In genomic region chr6:88793243-88793642, GRCm38 (mm10) we compare ENCODE assay signal across 10 mouse cellular contexts. TPM values are rescaled to one million over a fixed set of nuclear protein-coding genes. Genes with fewer than 3 reads are reported as not detected.
DNase-seq lines count a peak whose midpoint lies in the region; ATAC-seq and TF ChIP-seq lines count a peak whose summit lies in the region.
"Had no signal": no experiment of that assay in that cellular context is flagged by ENCODE, and none has a peak within 500 bp of the region (broad histone marks: within the 10 kb centered on the region; RNA-seq: fewer than 3 reads in every experiment).

No protein-coding gene starts in this region.

- H3K36me3 ChIP-seq in limb, embryonic 11.5 days (ENCODE audit: control insufficient read depth, insufficient read depth, low read length): no peaks in the 10 kb centered on the region
- H3K36me3 ChIP-seq in limb, embryonic 10.5 days: no peaks in the 10 kb centered on the region
- H3K36me3 ChIP-seq in forebrain, postnatal 0 days (ENCODE audit: insufficient read depth): no peaks in the 10 kb centered on the region
- H3K36me3 ChIP-seq: heart, embryonic 15.5 days had no signal

- no peak overlapping the region for H3K27ac ChIP-seq in limb, embryonic 11.5 days (replicated peaks; ENCODE audit: low read depth, low read length)
- no peak overlapping the region for H3K27ac ChIP-seq in limb, embryonic 10.5 days
- no peak overlapping the region for H3K27ac ChIP-seq in forebrain, postnatal 0 days (ENCODE audit: low read depth, low read length)
- H3K27ac ChIP-seq: heart, embryonic 15.5 days; liver, embryonic 15.5 days had no signal

- no peak overlapping the region for H3K4me2 ChIP-seq in limb, embryonic 11.5 days (ENCODE audit: low read depth, severe bottlenecking)
- no peak overlapping the region for H3K4me2 ChIP-seq in forebrain, postnatal 0 days (ENCODE audit: low read depth)
- H3K4me2 ChIP-seq: heart, embryonic 15.5 days; liver, embryonic 15.5 days had no signal

- 42% methylated on average over 2 of the region's 2 CpGs for WGBS in limb, embryonic 11.5 days
- 38% methylated on average over 2 of the region's 2 CpGs for WGBS in limb, embryonic 10.5 days
- WGBS in forebrain, postnatal 0 days: 11% methylated on average over 2 of the region's 2 CpGs

- no peak overlapping the region for H3K9ac ChIP-seq in limb, embryonic 11.5 days (ENCODE audit: low read length)
- no peak overlapping the region for H3K9ac ChIP-seq in forebrain, postnatal 0 days
- H3K9ac ChIP-seq: heart, embryonic 15.5 days; liver, embryonic 15.5 days had no signal

- no peak overlapping the region for H3K4me3 ChIP-seq in limb, embryonic 11.5 days (ENCODE audit: low read depth, low read length)
- H3K4me3 ChIP-seq in limb, embryonic 10.5 days: no peak overlapping the region
- no peak overlapping the region for H3K4me3 ChIP-seq in forebrain, postnatal 0 days (ENCODE audit: low read depth, low read length)
- H3K4me3 ChIP-seq: heart, embryonic 15.5 days; liver, embryonic 15.5 days had no signal

- no peaks in the 10 kb centered on the region for H3K9me3 ChIP-seq in limb, embryonic 11.5 days (ENCODE audit: control insufficient read depth, low read length)
- H3K9me3 ChIP-seq in limb, embryonic 10.5 days (replicated peaks): no peaks in the 10 kb centered on the region
- no peaks in the 10 kb centered on the region for H3K9me3 ChIP-seq in forebrain, postnatal 0 days (ENCODE audit: low read length)
- H3K9me3 ChIP-seq: heart, embryonic 15.5 days; liver, embryonic 15.5 days had no signal

- no peaks in the 10 kb centered on the region for H3K27me3 ChIP-seq in limb, embryonic 11.5 days (ENCODE audit: control insufficient read depth, insufficient read depth, low read length)
- H3K27me3 ChIP-seq in limb, embryonic 10.5 days (ENCODE audit: low read depth, poor library complexity, severe bottlenecking): no peaks in the 10 kb centered on the region
- H3K27me3 ChIP-seq in forebrain, postnatal 0 days (ENCODE audit: insufficient read depth, low read length): no peaks in the 10 kb centered on the region
- H3K27me3 ChIP-seq: heart, embryonic 15.5 days; liver, embryonic 15.5 days had no signal

- no peak for ATAC-seq in limb, embryonic 11.5 days (ENCODE audit: insufficient number of reproducible peaks, low FRiP score, low TSS enrichment, low read depth)
- peak; percentile 68 for ATAC-seq in forebrain, postnatal 0 days
- no peak for ATAC-seq in granulocyte monocyte progenitor cell, adult 5-6 weeks (replicated peaks; ENCODE audit: poor library complexity, severe bottlenecking)

- DNase-seq in adrenal gland, adult (ENCODE audit: inconsistent age in 2 of 2, low spot score in 1 of 2): peak; percentile 53 to 76
- no peak for DNase-seq in adrenal gland, adult 8-10 months
- peak; percentile 43 for DNase-seq in limb, embryonic 11.5 days (ENCODE audit: low spot score)
- DNase-seq in limb, embryonic 10.5 days (ENCODE audit: low spot score): no peak
- DNase-seq in forebrain, postnatal 0 days: peak; percentile 58
- peak; percentile 82 for DNase-seq in retina, postnatal 1 day
- DNase-seq in cerebellum, adult 18-20 months: no peak

- H3K4me1 ChIP-seq in limb, embryonic 11.5 days (ENCODE audit: control insufficient read depth, insufficient read depth, low read length): peaks cover 9% of the 10 kb centered on the region; the same call in 1 of the 2 replicates
- peaks cover 53% of the 10 kb centered on the region for H3K4me1 ChIP-seq in limb, embryonic 10.5 days
- H3K4me1 ChIP-seq in forebrain, postnatal 0 days (ENCODE audit: insufficient read depth): peaks cover 15% of the 10 kb centered on the region; the same call in 1 of the 2 replicates

- TF ChIP-seq CTCF in forebrain, postnatal 0 days (IDR thresholded peaks at IDR 0.05; ENCODE audit: low read depth): no peak

RNA-seq across cellular contexts. Expression of gene Abtb1, which starts 48.5 kb away (rescaled TPM):
- 10 to 100 TPM; 32.5 to 43.7 (median 39.8) TPM for total RNA-seq in adrenal gland, adult 8-10 months (2022)
- 19.1 and 19.3 TPM in 2 replicates for polyA plus RNA-seq in limb, embryonic 11.5 days (2014; fragmentation: Nextera tagmentation; extraction: Ambion mirVana)
- polyA plus RNA-seq in limb, embryonic 10.5 days (2016; fragmentation: Nextera tagmentation; extraction: Ambion mirVana): 22.9 and 25.3 TPM in 2 replicates
- total RNA-seq in forebrain, postnatal 0 days (2014; rRNA removed): 37.0 and 50.5 TPM in 2 replicates
- 30.4 and 31.1 TPM in 2 replicates for polyA plus RNA-seq in forebrain, postnatal 0 days (2015; fragmentation: Nextera tagmentation; extraction: Ambion mirVana)
- 19.7 and 21.6 TPM in 2 replicates for total RNA-seq in granulocyte monocyte progenitor cell, adult 5-6 weeks (2014; fragmentation: Nextera tagmentation)
- total RNA-seq in granulocyte monocyte progenitor cell, adult 5-6 weeks (2017): 22.3 and 35.6 TPM in 2 replicates

Comparison
In these comparisons a context has a peak if more than half of its experiments do, and no peak if none do; other contexts are left out.
1. DNase-seq: peak in adrenal gland, adult (2 of 2), limb, embryonic 11.5 days (single experiment), forebrain, postnatal 0 days (single experiment) and retina, postnatal 1 day (single experiment); none in adrenal gland, adult 8-10 months (single experiment), limb, embryonic 10.5 days (single experiment) and cerebellum, adult 18-20 months (0 of 2).